ENCODE assay signal across 8 mouse cellular contexts in the genomic region with DNA sequence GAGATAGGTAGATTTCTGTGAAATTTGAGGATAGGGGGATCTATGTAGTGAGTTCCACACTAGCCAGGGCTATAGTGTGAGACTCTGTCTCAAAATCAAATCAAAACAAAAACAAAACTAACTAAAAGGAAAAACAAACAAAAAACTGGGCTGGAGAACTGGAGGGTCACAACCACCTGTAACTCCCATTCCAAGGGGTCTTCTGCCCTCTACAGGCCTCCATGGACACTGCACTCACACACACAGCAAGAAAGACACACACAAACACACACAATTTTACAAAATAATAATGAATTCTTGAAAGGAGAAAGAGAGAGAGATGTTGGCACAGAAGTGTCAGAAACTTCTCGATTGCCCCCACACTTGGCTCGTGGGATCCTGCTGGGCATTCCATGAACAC. TPM values are rescaled to one million over a fixed set of nuclear protein-coding genes. Genes with fewer than 3 reads are reported as not detected.
DNase-seq lines count a peak whose midpoint lies in the region; ATAC-seq and TF ChIP-seq lines count a peak whose summit lies in the region.
"Had no signal": no experiment of that assay in that cellular context is flagged by ENCODE, and none has a peak within 500 bp of the region (broad histone marks: within the 10 kb centered on the region; RNA-seq: fewer than 3 reads in every experiment).

No protein-coding gene starts in this region.

- peak; percentile 65 to 87 (median 84) for TF ChIP-seq CTCF in MEL (IDR thresholded peaks at IDR 0.05 in 2 of 3, conservative IDR thresholded peaks at IDR 0.05 in 1 of 3; ENCODE audit: control insufficient read depth in 1 of 3, insufficient read depth in 1 of 3, low read depth in 2 of 3, low read length in 3 of 3, poor library complexity in 1 of 3, severe bottlenecking in 1 of 3)
- TF ChIP-seq CTCF in bone marrow macrophage, adult 2 months (IDR thresholded peaks at IDR 0.05; ENCODE audit: low read depth, low read length) = peak; percentile 73

- ATAC-seq in liver, embryonic 12.5 days = no peak
- no peak for ATAC-seq in midbrain, embryonic 15.5 days (replicated peaks)

- TF ChIP-seq POLR2A in MEL (IDR thresholded peaks at IDR 0.05; ENCODE audit: control insufficient read depth in 1 of 2, insufficient read depth in 1 of 2, low read depth in 1 of 2, low read length in 2 of 2, poor library complexity in 1 of 2) = no peak
- TF ChIP-seq POLR2A in bone marrow macrophage, adult 2 months (IDR thresholded peaks at IDR 0.05; ENCODE audit: borderline replicate concordance, low read depth, low read length) = no peak

- no peak overlapping the region for H3K9ac ChIP-seq in liver, embryonic 12.5 days
- no peak overlapping the region for H3K9ac ChIP-seq in MEL (ENCODE audit: control insufficient read depth, low read depth, low read length, poor library complexity, severe bottlenecking)
- no peak overlapping the region for H3K9ac ChIP-seq in midbrain, embryonic 15.5 days
- H3K9ac ChIP-seq: embryonic facial prominence, embryonic 13.5 days had no signal

- peak; percentile 90 for TF ChIP-seq RAD21 in MEL (IDR thresholded peaks at IDR 0.05; ENCODE audit: low read depth, low read length)

- no peak for TF ChIP-seq EP300 in MEL (IDR thresholded peaks at IDR 0.05; ENCODE audit: low read depth in 1 of 2, low read length in 2 of 2)

- H3K9me3 ChIP-seq in liver, embryonic 12.5 days (replicated peaks) = no peaks in the 10 kb centered on the region
- no peaks in the 10 kb centered on the region for H3K9me3 ChIP-seq in MEL (replicated peaks; ENCODE audit: insufficient read depth, low read length)
- no peaks in the 10 kb centered on the region for H3K9me3 ChIP-seq in limb, embryonic 10.5 days (replicated peaks)
- H3K9me3 ChIP-seq in midbrain, embryonic 15.5 days = no peaks in the 10 kb centered on the region
- H3K9me3 ChIP-seq: embryonic facial prominence, embryonic 13.5 days had no signal

- WGBS in liver, embryonic 12.5 days (ENCODE audit: insufficient replicate concordance) = 41% methylated on average over 2 of the region's 2 CpGs
- WGBS in limb, embryonic 10.5 days = 86% methylated on average over 2 of the region's 2 CpGs
- 84% methylated on average over 2 of the region's 2 CpGs for WGBS in midbrain, embryonic 15.5 days

- H3K4me2 ChIP-seq in liver, embryonic 12.5 days = no peak overlapping the region
- H3K4me2 ChIP-seq in midbrain, embryonic 15.5 days = no peak overlapping the region
- H3K4me2 ChIP-seq: embryonic facial prominence, embryonic 13.5 days had no signal

- no peak overlapping the region for H3K4me3 ChIP-seq in liver, embryonic 12.5 days
- H3K4me3 ChIP-seq in MEL (ENCODE audit: control insufficient read depth in 1 of 2, insufficient read depth in 1 of 2, low read depth in 2 of 2, low read length in 2 of 2) = no peak overlapping the region
- no peak overlapping the region for H3K4me3 ChIP-seq in bone marrow macrophage, adult 2 months (ENCODE audit: insufficient read depth, low read length)
- H3K4me3 ChIP-seq in limb, embryonic 10.5 days = no peak overlapping the region
- H3K4me3 ChIP-seq in midbrain, embryonic 15.5 days = no peak overlapping the region
- H3K4me3 ChIP-seq: embryonic facial prominence, embryonic 13.5 days had no signal

- H3K79me2 ChIP-seq in MEL (ENCODE audit: control insufficient read depth, insufficient read depth, low read length, poor library complexity) = no peaks in the 10 kb centered on the region

- H3K36me3 ChIP-seq in liver, embryonic 12.5 days = no peaks in the 10 kb centered on the region
- H3K36me3 ChIP-seq in MEL (ENCODE audit: control insufficient read depth in 1 of 2, insufficient read depth in 2 of 2, low read length in 2 of 2) = no peaks in the 10 kb centered on the region
- no peaks in the 10 kb centered on the region for H3K36me3 ChIP-seq in limb, embryonic 10.5 days
- H3K36me3 ChIP-seq in midbrain, embryonic 15.5 days (replicated peaks) = no peaks in the 10 kb centered on the region
- H3K36me3 ChIP-seq: embryonic facial prominence, embryonic 13.5 days had no signal

- no peak overlapping the region for H3K27ac ChIP-seq in liver, embryonic 12.5 days
- no peak overlapping the region for H3K27ac ChIP-seq in MEL (ENCODE audit: control insufficient read depth, low read depth, low read length)
- H3K27ac ChIP-seq in bone marrow macrophage, adult 2 months (ENCODE audit: insufficient read depth, low read depth, low read length) = no peak overlapping the region
- H3K27ac ChIP-seq in limb, embryonic 10.5 days = no peak overlapping the region
- no peak overlapping the region for H3K27ac ChIP-seq in midbrain, embryonic 15.5 days
- H3K27ac ChIP-seq: embryonic facial prominence, embryonic 13.5 days had no signal

- peaks cover 35% of the 10 kb centered on the region; the same call in 1 of the 2 replicates for H3K27me3 ChIP-seq in liver, embryonic 12.5 days (replicated peaks)
- peaks cover 0 to 2% of the 10 kb centered on the region in 2 experiments; a peak in 1 of 4 replicates for H3K27me3 ChIP-seq in MEL (ENCODE audit: control insufficient read depth in 1 of 2, insufficient read depth in 2 of 2, low read length in 2 of 2)
- H3K27me3 ChIP-seq in limb, embryonic 10.5 days (ENCODE audit: low read depth, poor library complexity, severe bottlenecking) = no peaks in the 10 kb centered on the region
- no peaks in the 10 kb centered on the region for H3K27me3 ChIP-seq in midbrain, embryonic 15.5 days (replicated peaks)
- H3K27me3 ChIP-seq: embryonic facial prominence, embryonic 13.5 days had no signal

- peak; percentile 27 for DNase-seq in liver
- peak; percentile 60 for DNase-seq in MEL (ENCODE audit: low read depth, low spot score)
- DNase-seq in mesoderm, embryonic 11.5 days (ENCODE audit: low read depth, low spot score) = peak; percentile 54
- no peak for DNase-seq in limb, embryonic 10.5 days (ENCODE audit: low spot score)

- H3K4me1 ChIP-seq in liver, embryonic 12.5 days = no peaks in the 10 kb centered on the region
- no peaks in the 10 kb centered on the region for H3K4me1 ChIP-seq in MEL (ENCODE audit: control insufficient read depth in 1 of 2, insufficient read depth in 2 of 2, low read length in 2 of 2)
- H3K4me1 ChIP-seq in bone marrow macrophage, adult 2 months (ENCODE audit: control insufficient read depth, insufficient read depth, low read length) = peaks cover 7% of the 10 kb centered on the region
- H3K4me1 ChIP-seq in limb, embryonic 10.5 days = peaks cover 16% of the 10 kb centered on the region
- no peaks in the 10 kb centered on the region for H3K4me1 ChIP-seq in midbrain, embryonic 15.5 days

TF ChIP-seq in MEL, 35 proteins besides CTCF, POLR2A, EP300 and RAD21:
- TF ChIP-seq GABPA (IDR thresholded peaks at IDR 0.05; ENCODE audit: low read depth, low read length) (no peak), MYB (IDR thresholded peaks at IDR 0.05; ENCODE audit: low read depth, low read length) (no peak), SMC3 (IDR thresholded peaks at IDR 0.05; ENCODE audit: low read depth, low read length) (peak; percentile 76), USF1 (IDR thresholded peaks at IDR 0.05; ENCODE audit: low read depth, low read length) (no peak), ZC3H11A (IDR thresholded peaks at IDR 0.05; ENCODE audit: low read depth, low read length) (peak; percentile 89)

RNA-seq across cellular contexts. Expression of gene Sema4f, which starts 47.0 kb away (rescaled TPM):
- polyA plus RNA-seq in liver, embryonic 12.5 days (2016; fragmentation: Nextera tagmentation; extraction: Ambion mirVana) = 0.16 and 0.19 TPM in 2 replicates
- 0.03 and 0.04 TPM in 2 replicates for total RNA-seq in MEL (2012; rRNA removed)
- under 1 TPM in 1 of 2 experiments, not detected in 1; 0.01 TPM for polyA plus RNA-seq in MEL (2012; ENCODE audit: insufficient read depth in 1 of 2, insufficient read length in 2 of 2, low read depth in 1 of 2, low replicate concordance in 2 of 2, missing spikeins in 1 of 2)
- not detected in 2 replicates for polyA plus RNA-seq in bone marrow macrophage, adult 2 months (2012; ENCODE audit: insufficient read depth, insufficient read length, missing spikeins)
- 0.83 and 1.9 TPM in 2 replicates for polyA plus RNA-seq in limb, embryonic 10.5 days (2016; fragmentation: Nextera tagmentation; extraction: Ambion mirVana)
- 20.3 and 21.7 TPM in 2 replicates for polyA plus RNA-seq in midbrain, embryonic 15.5 days (2015; fragmentation: Nextera tagmentation; extraction: Ambion mirVana)

RNA-seq across cellular contexts. Expression of gene M1ap, which starts 54.2 kb away (rescaled TPM):
- polyA plus RNA-seq in liver, embryonic 12.5 days (2016; fragmentation: Nextera tagmentation; extraction: Ambion mirVana) = 8.8 and 10.1 TPM in 2 replicates
- 3.9 and 6.2 TPM in 2 replicates for total RNA-seq in MEL (2012; rRNA removed)
- polyA plus RNA-seq in MEL (2012; ENCODE audit: insufficient read depth in 1 of 2, insufficient read length in 2 of 2, low read depth in 1 of 2, low replicate concordance in 2 of 2, missing spikeins in 1 of 2) = 1 to 10 TPM in 1 of 2 experiments, not detected in 1; 6.3 TPM
- 2.4 and 7.0 TPM in 2 replicates for polyA plus RNA-seq in bone marrow macrophage, adult 2 months (2012; ENCODE audit: insufficient read depth, insufficient read length, missing spikeins)
- polyA plus RNA-seq in limb, embryonic 10.5 days (2016; fragmentation: Nextera tagmentation; extraction: Ambion mirVana) = 0.19 and 0.33 TPM in 2 replicates
- polyA plus RNA-seq in midbrain, embryonic 15.5 days (2015; fragmentation: Nextera tagmentation; extraction: Ambion mirVana) = 0.22 TPM in 1 of 2 replicates, not detected in the other
